Mouse (Mus musculus): ENCODE results near the gene Ptgfrn. TPM values are rescaled to one million over a fixed set of nuclear protein-coding genes. Genes with fewer than 3 reads are reported as not detected.

Gene Ptgfrn
- total and polyA plus RNA-seq, 3 experiments = not detected

DNA sequence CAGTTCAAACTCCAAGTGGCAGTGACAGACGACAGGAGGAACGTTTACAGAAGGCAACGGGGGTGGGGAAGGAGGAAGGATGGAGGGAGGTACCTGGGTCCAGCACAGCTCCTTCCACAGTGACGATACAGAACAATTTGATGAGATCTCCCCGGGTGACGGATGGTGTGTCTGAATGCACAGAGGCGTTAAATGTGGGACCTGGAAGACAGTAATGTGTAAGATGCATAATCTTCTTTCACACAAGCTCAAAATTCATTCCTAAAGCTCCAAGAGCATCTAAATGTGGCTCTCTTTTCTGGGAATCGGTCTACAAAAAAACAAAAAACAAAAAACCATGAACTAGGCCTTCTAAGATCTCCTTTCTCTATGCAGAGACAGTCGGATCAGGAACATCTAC is 60.1 kb downstream of the Ptgfrn start:
- Histone ChIP-seq H3K4me3 (replicated peaks in 1 of 3; ENCODE audit: low read depth in 2 of 3, low read length in 2 of 3, poor library complexity in 1 of 3) (no peak overlapping the region), H3K9me3 (replicated peaks; ENCODE audit: low read length) (no peaks in the 10 kb centered on the region), H3K4me2 (ENCODE audit: insufficient read depth, low read depth, poor library complexity, severe bottlenecking) (no peak overlapping the region), H3K27me3 (replicated peaks) (no peaks in the 10 kb centered on the region), H3K27ac (ENCODE audit: insufficient read depth, low read depth) (no peak overlapping the region), H3K36me3 (replicated peaks in 1 of 2; ENCODE audit: control insufficient read depth in 1 of 2, insufficient read depth in 1 of 2, low read length in 1 of 2) (no peaks in the 10 kb centered on the region), H3K9ac (ENCODE audit: insufficient read depth, low read depth) (no peak overlapping the region), H3K4me1 (ENCODE audit: control insufficient read depth in 1 of 2, insufficient read depth in 2 of 2) (no peaks in the 10 kb centered on the region; a peak in 1 of 4 replicates), H3K79me2 (replicated peaks; ENCODE audit: control insufficient read depth, extremely low read depth, insufficient read depth, poor library complexity, severe bottlenecking) (no peaks in the 10 kb centered on the region)
- no peak for DNase-seq (ENCODE audit: extremely low read depth)
- dilution Hi-C loops (cut with MboI; ENCODE audit: extremely low pct_ligation_motif_present, extremely low pct_unique_long_range_greater_than_20kb, low sequenced_read_pairs) = no loop called here
- in situ Hi-C loops (cut with MboI; ENCODE audit: low pct_ligation_motif_present, low pct_unique_long_range_greater_than_20kb, low sequenced_read_pairs) = no loop called here
- no peak for TF ChIP-seq JUN (IDR thresholded peaks at IDR 0.05; ENCODE audit: insufficient read depth, low read depth, low read length)
- TF ChIP-seq SIN3A (IDR thresholded peaks at IDR 0.05; ENCODE audit: low read length) = no peak

DNA sequence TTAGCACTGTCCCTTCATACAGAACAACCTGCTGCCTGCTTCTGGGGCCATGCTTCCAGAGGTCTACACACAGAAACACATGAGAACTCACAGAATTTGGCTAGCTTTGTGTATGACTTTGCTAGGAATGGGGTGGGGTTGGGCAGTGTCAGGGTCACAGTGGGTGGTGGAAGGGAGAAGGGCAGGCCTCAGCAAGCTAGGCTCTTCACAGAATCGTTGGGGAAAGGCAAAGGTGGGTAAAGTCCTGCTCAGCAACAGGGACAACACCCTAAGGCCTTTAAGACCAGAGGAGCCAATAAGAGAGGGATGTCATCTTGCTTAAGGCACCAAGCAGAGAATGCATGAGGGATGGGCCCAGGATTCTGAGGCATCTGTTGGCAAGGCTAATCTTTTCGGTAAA is 61.3 kb downstream of the Ptgfrn start:
- no peaks in the 10 kb centered on the region for H3K36me3 ChIP-seq (replicated peaks in 1 of 2; ENCODE audit: control insufficient read depth in 1 of 2, insufficient read depth in 1 of 2, low read length in 1 of 2)
- H3K4me3 ChIP-seq (replicated peaks in 1 of 3; ENCODE audit: low read depth in 2 of 3, low read length in 2 of 3, poor library complexity in 1 of 3) = no peak overlapping the region
- no peak overlapping the region for H3K27ac ChIP-seq (ENCODE audit: insufficient read depth, low read depth)
- H3K27me3 ChIP-seq (replicated peaks) = no peaks in the 10 kb centered on the region
- no peaks in the 10 kb centered on the region for H3K79me2 ChIP-seq (replicated peaks; ENCODE audit: control insufficient read depth, extremely low read depth, insufficient read depth, poor library complexity, severe bottlenecking)
- dilution Hi-C loops (cut with MboI; ENCODE audit: extremely low pct_ligation_motif_present, extremely low pct_unique_long_range_greater_than_20kb, low sequenced_read_pairs) = no loop called here
- no peak overlapping the region for H3K4me2 ChIP-seq (ENCODE audit: insufficient read depth, low read depth, poor library complexity, severe bottlenecking)
- TF ChIP-seq RCOR1 (conservative IDR thresholded peaks at IDR 0.05; ENCODE audit: low read depth, low read length) = no peak
- no peak for TF ChIP-seq ELF1 (IDR thresholded peaks at IDR 0.05; ENCODE audit: low read depth, low read length)
- TF ChIP-seq GABPA (IDR thresholded peaks at IDR 0.05; ENCODE audit: insufficient replicate concordance, low read depth, low read length) = no peak
- no peak for TF ChIP-seq MAZ (IDR thresholded peaks at IDR 0.05; ENCODE audit: low read depth, low read length)
- no peak for TF ChIP-seq USF2 (conservative IDR thresholded peaks at IDR 0.05; ENCODE audit: low read depth, low read length)
- no peak for TF ChIP-seq CHD1 (IDR thresholded peaks at IDR 0.05; ENCODE audit: low read depth, low read length)
- no peak for TF ChIP-seq POLR2AphosphoS2 (IDR thresholded peaks at IDR 0.05; ENCODE audit: low read depth, low read length)
- TF ChIP-seq E2F4 (IDR thresholded peaks at IDR 0.05; ENCODE audit: insufficient replicate concordance, low read depth, low read length) = no peak
- TF ChIP-seq ZKSCAN1 (IDR thresholded peaks at IDR 0.05; ENCODE audit: borderline replicate concordance, low read depth, low read length) = no peak
- no peak for TF ChIP-seq NELFE (IDR thresholded peaks at IDR 0.05; ENCODE audit: low read depth, low read length)
- no peak for TF ChIP-seq ZC3H11A (IDR thresholded peaks at IDR 0.05; ENCODE audit: low read depth, low read length)
- no peak for TF ChIP-seq NRF1 (IDR thresholded peaks at IDR 0.05; ENCODE audit: low read depth, low read length)
- TF ChIP-seq IRF4 (IDR thresholded peaks at IDR 0.05; ENCODE audit: low read depth, low read length) = no peak
- TF ChIP-seq SMC3 (IDR thresholded peaks at IDR 0.05; ENCODE audit: low read depth, low read length) = no peak
- TF ChIP-seq ETS1 (conservative IDR thresholded peaks at IDR 0.05; ENCODE audit: low read depth, low read length) = no peak
- no peak for TF ChIP-seq RAD21 (IDR thresholded peaks at IDR 0.05; ENCODE audit: low read depth, low read length)
- TF ChIP-seq JUN (IDR thresholded peaks at IDR 0.05; ENCODE audit: insufficient read depth, low read depth, low read length) = no peak
- in situ Hi-C loops (cut with MboI; ENCODE audit: low pct_ligation_motif_present, low pct_unique_long_range_greater_than_20kb, low sequenced_read_pairs) = no loop called here
- H3K9me3 ChIP-seq (replicated peaks; ENCODE audit: low read length) = no peaks in the 10 kb centered on the region
- no peaks in the 10 kb centered on the region; a peak in 1 of 4 replicates for H3K4me1 ChIP-seq (ENCODE audit: control insufficient read depth in 1 of 2, insufficient read depth in 2 of 2)
- no peak for DNase-seq (ENCODE audit: extremely low read depth)
- H3K9ac ChIP-seq (ENCODE audit: insufficient read depth, low read depth) = no peak overlapping the region
